Mouse (Mus musculus): ENCODE measurements at regions not wholly inside any gene's neighbourhood (a gene's known extent, or its start where the extent isn't known, plus 50 kb on each side); places are given as distances from the start of the nearest gene placed in this dataset.

GRCm38 (mm10) chr3:8004271-8004670 is 1384.0 kb upstream of the 1700008P02Rik start:
- no peak for TF ChIP-seq CTCF (IDR thresholded peaks at IDR 0.05; ENCODE audit: extremely low read depth, insufficient read depth, insufficient read length, insufficient replicate concordance)
- TF ChIP-seq POLR2A (IDR thresholded peaks at IDR 0.05; ENCODE audit: low read depth, low read length) = no peak
